Mouse (Mus musculus) heart, adult 2 months (tissue): ENCODE data around the gene Pdgfb.
A peak's percentile ranks its signal among the peaks of the same experiment; 100 is the strongest.

Experiments
- CTCF ChIP-seq: fragments of 200-600 bp; IDR thresholded peaks from 2 replicates; pipeline ENCODE4 v1.8.1; 2022; ENCODE audit warnings: antibody characterized with exemption, mild to moderate bottlenecking, moderate library complexity
- EP300 ChIP-seq: fragments of 200-500 bp; IDR thresholded peaks from 2 replicates; pipeline ENCODE4 v1.6.1; 2011; ENCODE audit warnings: low read depth, low read length, control low read depth; ENCODE audit not compliant: insufficient read depth

GRCm38 (mm10) chr15:80000694-80001093 lies 14.1 kb downstream of the Pdgfb start:
- TF ChIP-seq CTCF (no peak), EP300 (peak; percentile 67; the same call in 1 of the 2 replicates)
